Mouse (Mus musculus) stomach, postnatal 0 days (tissue): ENCODE data around the gene Papss2.

Experiments
- CTCF ChIP-seq: IDR thresholded peaks from 2 replicates; pipeline ENCODE4 v1.5.1; 2016; ENCODE audit warnings: antibody characterized with exemption, low read depth, mild to moderate bottlenecking, moderate library complexity
- EP300 ChIP-seq: optimal IDR thresholded peaks from 2 replicates; pipeline ENCODE3; 2016; ENCODE audit warnings: antibody characterized with exemption

GRCm38 (mm10) chr19:32659346-32659745, 63.8 kb downstream of the Papss2 start:
- no peak for TF ChIP-seq CTCF
- no peak for TF ChIP-seq EP300
